Mouse (Mus musculus) ES-E14 (cell line): ENCODE data around the gene Abhd2. TPM values are rescaled to one million over a fixed set of nuclear protein-coding genes. Genes with fewer than 3 reads are reported as not detected.

ENCODE experiments used
- DNase-seq: peaks from one replicate; pipeline ENCODE4 v3.0.0-alpha.2; 2013; ENCODE audit warnings: low read depth, low spot score
- H3K27ac ChIP-seq: 2 replicates; pipeline ENCODE4 v1.5.1; 2012; ENCODE audit warnings: low read depth, mild to moderate bottlenecking, low read length, moderate library complexity, mixed read lengths; ENCODE audit not compliant: poor library complexity, insufficient read depth, severe bottlenecking
- H3K36me3 ChIP-seq: 2 replicates; pipeline ENCODE4 v1.6.1; 2012; ENCODE audit warnings: mild to moderate bottlenecking, low read length, moderate library complexity, mixed read lengths; ENCODE audit not compliant: control insufficient read depth, poor library complexity, insufficient read depth, severe bottlenecking
- H3K4me1 ChIP-seq, 2 experiments: fragments of 150-350 bp in 1 of 2; sonication (generic) in 1 of 2; 2 replicates each; pipeline ENCODE4 v1.6.1; 2012; ENCODE audit warnings: low read length in 2 of 2, mild to moderate bottlenecking in 1 of 2, mixed read lengths in 1 of 2; ENCODE audit not compliant: control insufficient read depth in 2 of 2, insufficient read depth in 2 of 2, poor library complexity in 1 of 2
- H3K4me3 ChIP-seq, 2 experiments: fragments of 150-350 bp in 1 of 2; sonication (generic) in 1 of 2; 2 replicates each; pipeline ENCODE4 v1.5.1; 2012; ENCODE audit warnings: low read length in 2 of 2, low read depth in 1 of 2, mild to moderate bottlenecking in 1 of 2, mixed read lengths in 1 of 2; ENCODE audit not compliant: insufficient read depth in 1 of 2, poor library complexity in 1 of 2, severe bottlenecking in 1 of 2
- H3K9ac ChIP-seq: 2 replicates; pipeline ENCODE4 v1.6.1; 2012; ENCODE audit warnings: low read depth, mild to moderate bottlenecking, low read length, mixed read lengths; ENCODE audit not compliant: poor library complexity, insufficient read depth, severe bottlenecking
- H3K9me3 ChIP-seq: fragments of 150-350 bp; sonication (generic); 2 replicates; pipeline ENCODE4 v1.6.1; 2012; ENCODE audit warnings: low read depth, mild to moderate bottlenecking, low read length; ENCODE audit not compliant: control insufficient read depth, insufficient read depth
- CHD2 ChIP-seq: IDR thresholded peaks from 2 replicates; pipeline ENCODE4 v1.6.1; 2014; ENCODE audit warnings: mild to moderate bottlenecking, low read depth, low read length, inconsistent platforms
- HCFC1 ChIP-seq: IDR thresholded peaks from 2 replicates; pipeline ENCODE4 v1.6.1; 2012; ENCODE audit warnings: low read length, inconsistent platforms, borderline replicate concordance; ENCODE audit not compliant: insufficient read depth
- MAFK ChIP-seq: IDR thresholded peaks from 2 replicates; pipeline ENCODE4 v1.6.1; 2014; ENCODE audit warnings: mild to moderate bottlenecking, low read depth, low read length, inconsistent platforms; ENCODE audit not compliant: insufficient read depth
- ZC3H11A ChIP-seq: IDR thresholded peaks from 2 replicates; pipeline ENCODE4 v1.6.1; 2012; ENCODE audit warnings: low read depth, mild to moderate bottlenecking, inconsistent platforms, low read length, borderline replicate concordance
- ZNF384 ChIP-seq: IDR thresholded peaks from 2 replicates; pipeline ENCODE4 v1.6.1; 2012; ENCODE audit warnings: low read depth, low read length, inconsistent platforms
- in situ Hi-C, 2 experiments: fragments of 600-800 bp; cut with MboI; formaldehyde crosslinking; loops; one replicate each; pipeline ENCODE4 v1.15.1; 2025; ENCODE audit warnings: low sequenced_read_pairs in 2 of 2, inconsistent platforms in 1 of 2; ENCODE audit not compliant: unreplicated experiment in 2 of 2
- total RNA-seq: library from RNA; depleted of rRNA; stranded (reverse); fragments of 300-350 nt; gene quantifications from 2 replicates; pipeline ENCODE4 v1.2.3, GENCODE M21; 2012

Gene Abhd2
- total RNA-seq, 1 experiment, result 58.9 TPM

- no peak overlapping the region for H3K4me3 ChIP-seq
- no peak for TF ChIP-seq ZC3H11A
- TF ChIP-seq CHD2, result no peak
- TF ChIP-seq HCFC1, result no peak
- no peak for TF ChIP-seq MAFK
- H3K9me3 ChIP-seq, result no peaks in the 10 kb centered on the region
- no peak for DNase-seq
- no peaks in the 10 kb centered on the region for H3K36me3 ChIP-seq
- in situ Hi-C loops, result no loop called here
- no peak overlapping the region for H3K27ac ChIP-seq
- no peak overlapping the region for H3K9ac ChIP-seq
- H3K4me1 ChIP-seq, result peaks cover 5 to 8% of the 10 kb centered on the region in 2 experiments; a peak in 2 of 4 replicates
These were observed 42.1 kb downstream of the Abhd2 start for GRCm38 (mm10) chr7:79315149-79315548.

GRCm38 (mm10) chr7:79316069-79316695 is 43.2 kb downstream of the Abhd2 start:
- DNase-seq, result no peak
- TF ChIP-seq MAFK (no peak), ZNF384 (no peak), ZC3H11A (no peak), CHD2 (no peak), HCFC1 (no peak)
- no peaks in the 10 kb centered on the region for H3K36me3 ChIP-seq
- in situ Hi-C loops, result no loop called here
- no peak overlapping the region for H3K9ac ChIP-seq
- H3K27ac ChIP-seq, result no peak overlapping the region
- H3K9me3 ChIP-seq, result no peaks in the 10 kb centered on the region
- no peak overlapping the region for H3K4me3 ChIP-seq
- H3K4me1 ChIP-seq, result peaks cover 5 to 8% of the 10 kb centered on the region in 2 experiments; a peak in 2 of 4 replicates

- H3K4me3 ChIP-seq, result no peak overlapping the region
- no peak for TF ChIP-seq MAFK
- TF ChIP-seq CHD2, result no peak
- TF ChIP-seq HCFC1, result no peak
- TF ChIP-seq ZNF384, result no peak
- no peak for TF ChIP-seq ZC3H11A
- H3K9ac ChIP-seq, result no peak overlapping the region
- no peak for DNase-seq
- in situ Hi-C loops, result no loop called here
- H3K27ac ChIP-seq, result no peak overlapping the region
- no peaks in the 10 kb centered on the region for H3K36me3 ChIP-seq
- H3K9me3 ChIP-seq, result no peaks in the 10 kb centered on the region
- H3K4me1 ChIP-seq, result peaks cover 3 to 6% of the 10 kb centered on the region in 2 experiments; a peak in 2 of 4 replicates
These were observed 44.6 kb downstream of the Abhd2 start for GRCm38 (mm10) chr7:79317576-79317975.

GRCm38 (mm10) chr7:79318110-79318801 is 45.3 kb downstream of the Abhd2 start:
- Histone ChIP-seq H3K9me3 (no peaks in the 10 kb centered on the region), H3K9ac (no peak overlapping the region), H3K27ac (no peak overlapping the region), H3K4me3 (no peak overlapping the region), H3K4me1 (peaks cover 2 to 6% of the 10 kb centered on the region in 2 experiments; a peak in 2 of 4 replicates), H3K36me3 (no peaks in the 10 kb centered on the region)
- no peak for TF ChIP-seq HCFC1
- no peak for TF ChIP-seq ZC3H11A
- TF ChIP-seq ZNF384, result no peak
- TF ChIP-seq MAFK, result no peak
- no peak for TF ChIP-seq CHD2
- in situ Hi-C loops, result no loop called here
- no peak for DNase-seq
